Mouse (Mus musculus): ENCODE measurements at regions not wholly inside any gene's neighbourhood (a gene's known extent, or its start where the extent isn't known, plus 50 kb on each side); places are given as distances from the start of the nearest gene placed in this dataset.

GRCm38 (mm10) chr4:5206394-5207099 lies 413.4 kb upstream of the Impad1 start:
- no peak for DNase-seq

GRCm38 (mm10) chr4:5205328-5206208 lies 412.4 kb upstream of the Impad1 start:
- DNase-seq: peak; percentile 8

GRCm38 (mm10) chr4:5194272-5194671 lies 401.1 kb upstream of the Impad1 start:
- no peak for DNase-seq

GRCm38 (mm10) chr4:5181591-5181990 lies 388.4 kb upstream of the Impad1 start:
- no peak for DNase-seq

GRCm38 (mm10) chr4:5178991-5179693 lies 386.0 kb upstream of the Impad1 start:
- peak; percentile 27 for DNase-seq

- DNase-seq: no peak
Observed at GRCm38 (mm10) chr4:5165263-5165662, 372.1 kb upstream of the Impad1 start.

- DNase-seq: no peak
Observed at GRCm38 (mm10) chr4:5160931-5161330, 367.8 kb upstream of the Impad1 start.

- no peak for DNase-seq
Observed at GRCm38 (mm10) chr4:5130726-5131125, 337.6 kb upstream of the Impad1 start.

- no peak for DNase-seq
Observed at GRCm38 (mm10) chr4:5126059-5126458, 332.9 kb upstream of the Impad1 start.

- no peak for DNase-seq
Observed at GRCm38 (mm10) chr4:5098411-5098810, 305.3 kb upstream of the Impad1 start.

GRCm38 (mm10) chr4:5078723-5079122 lies 285.6 kb upstream of the Impad1 start:
- no peak for DNase-seq

- no peak for DNase-seq
Observed at GRCm38 (mm10) chr4:5074754-5075153, 281.6 kb upstream of the Impad1 start.

- no peak for DNase-seq
Observed at GRCm38 (mm10) chr4:5071243-5071642, 278.1 kb upstream of the Impad1 start.

GRCm38 (mm10) chr4:5059290-5059955 lies 266.3 kb upstream of the Impad1 start:
- no peak for DNase-seq

GRCm38 (mm10) chr4:5029929-5030328 lies 236.8 kb upstream of the Impad1 start:
- no peak for DNase-seq

GRCm38 (mm10) chr4:4987491-4987890 lies 194.3 kb upstream of the Impad1 start:
- no peak for DNase-seq

GRCm38 (mm10) chr4:4983474-4984194 lies 190.5 kb upstream of the Impad1 start:
- DNase-seq: no peak

GRCm38 (mm10) chr4:4971800-4972319 lies 178.7 kb upstream of the Impad1 start:
- DNase-seq: no peak

- no peak for DNase-seq
Observed at GRCm38 (mm10) chr4:4948956-4949355, 155.8 kb upstream of the Impad1 start.

GRCm38 (mm10) chr4:4944498-4944897 lies 151.3 kb upstream of the Impad1 start:
- DNase-seq: no peak

- no peak for DNase-seq
Observed at GRCm38 (mm10) chr4:4925741-4926140, 132.6 kb upstream of the Impad1 start.
